Mouse (Mus musculus): ENCODE data around the gene Cdca4. TPM values are rescaled to one million over a fixed set of nuclear protein-coding genes. Genes with fewer than 3 reads are reported as not detected.
A peak's percentile ranks its signal among the peaks of the same experiment; 100 is the strongest.
"Not testable (repeated sequence)": the region's sequence is repeated elsewhere in the genome, so short reads cannot be mapped to it uniquely, and the experiment has no call there.

Gene Cdca4
- total RNA-seq, 2 experiments from 2014 or later: 13.7 to 16.6 TPM

DNA sequence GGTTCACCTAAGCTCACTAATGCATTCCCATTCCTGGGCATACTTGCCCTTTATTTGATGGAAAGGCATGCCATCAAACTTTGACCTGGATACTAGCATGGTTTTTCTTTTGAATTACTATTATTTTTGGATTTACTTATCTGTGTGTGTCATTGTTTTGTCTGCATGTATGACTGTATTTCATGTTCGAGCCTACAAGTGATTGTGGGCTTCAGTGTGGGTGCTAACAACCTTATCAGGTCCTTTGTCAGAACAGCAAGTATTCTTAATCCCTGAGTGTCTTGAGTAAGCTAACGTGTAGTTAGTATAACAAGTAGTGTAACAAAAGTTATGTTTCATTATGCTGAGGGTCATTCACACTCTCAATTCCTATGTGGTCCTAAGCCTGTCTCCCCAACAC, 918 bp upstream of the Cdca4 start:
- intact Hi-C loops (cut with DNase I): no loop called here
- DNase-seq: no peak

DNA sequence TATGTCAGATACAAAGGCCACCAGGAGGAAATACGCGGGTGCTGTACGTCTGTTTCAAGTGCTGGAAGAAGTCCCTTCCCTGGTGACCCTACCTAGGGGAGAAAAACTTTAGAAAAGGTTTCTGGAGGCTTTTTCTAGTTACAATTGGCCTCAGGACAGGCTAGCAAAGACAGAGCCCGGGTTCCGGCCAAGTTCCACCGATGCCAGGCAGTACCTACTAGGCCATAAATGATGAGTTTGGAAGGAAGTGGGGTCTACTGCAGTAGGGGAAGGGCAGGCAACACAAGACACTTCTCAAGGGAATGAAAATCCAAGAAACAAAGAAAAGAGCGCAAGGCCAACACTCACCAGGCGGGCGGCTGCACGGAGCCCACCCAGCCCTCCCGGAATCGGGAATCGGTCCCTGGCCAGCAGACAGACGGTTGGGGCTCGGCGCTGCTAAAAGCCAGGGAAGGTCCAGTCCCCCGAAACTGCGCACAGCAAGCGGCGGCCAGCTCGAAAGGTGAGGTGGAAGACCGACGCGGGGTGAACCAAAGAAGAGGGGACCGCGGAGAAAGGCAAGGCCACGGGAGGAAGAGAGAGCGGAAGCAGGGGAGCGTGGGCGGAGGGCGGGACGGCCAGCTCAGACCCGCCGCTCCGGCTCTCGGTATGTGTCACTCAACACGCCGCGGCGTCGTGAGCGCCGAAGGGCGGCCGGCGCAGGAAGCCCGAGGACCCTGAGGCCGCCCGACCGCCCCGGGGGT, 551 bp downstream of the Cdca4 start:
- DNase-seq: no peak
- intact Hi-C loops (cut with DNase I): loop anchor here (2.0 kb wide), 1 partner anchor 18 kb away; no protein-coding TSS in a partner anchor

GRCm38 (mm10) chr12:112825901-112826300, 3.3 kb downstream of the Cdca4 start:
- intact Hi-C loops (cut with DNase I): no loop called here
- DNase-seq: no peak

GRCm38 (mm10) chr12:112823221-112823620, 6.0 kb downstream of the Cdca4 start:
- intact Hi-C loops (cut with DNase I): no loop called here

GRCm38 (mm10) chr12:112822676-112823075, 6.5 kb downstream of the Cdca4 start:
- DNase-seq: no peak
- intact Hi-C loops (cut with DNase I): no loop called here

More at GRCm38 (mm10) chr12:112823221-112823620, 6.0 kb downstream of the Cdca4 start:
- no peak for DNase-seq

GRCm38 (mm10) chr12:112821974-112822373, 7.2 kb downstream of the Cdca4 start:
- intact Hi-C loops (cut with DNase I): no loop called here
- DNase-seq: no peak

- intact Hi-C loops (cut with DNase I): no loop called here
- no peak for DNase-seq
These were observed 8.0 kb downstream of the Cdca4 start for GRCm38 (mm10) chr12:112821216-112821615.

- intact Hi-C loops (cut with DNase I): no loop called here
- no peak for DNase-seq
These were observed 8.7 kb downstream of the Cdca4 start for GRCm38 (mm10) chr12:112820401-112820999.

DNA sequence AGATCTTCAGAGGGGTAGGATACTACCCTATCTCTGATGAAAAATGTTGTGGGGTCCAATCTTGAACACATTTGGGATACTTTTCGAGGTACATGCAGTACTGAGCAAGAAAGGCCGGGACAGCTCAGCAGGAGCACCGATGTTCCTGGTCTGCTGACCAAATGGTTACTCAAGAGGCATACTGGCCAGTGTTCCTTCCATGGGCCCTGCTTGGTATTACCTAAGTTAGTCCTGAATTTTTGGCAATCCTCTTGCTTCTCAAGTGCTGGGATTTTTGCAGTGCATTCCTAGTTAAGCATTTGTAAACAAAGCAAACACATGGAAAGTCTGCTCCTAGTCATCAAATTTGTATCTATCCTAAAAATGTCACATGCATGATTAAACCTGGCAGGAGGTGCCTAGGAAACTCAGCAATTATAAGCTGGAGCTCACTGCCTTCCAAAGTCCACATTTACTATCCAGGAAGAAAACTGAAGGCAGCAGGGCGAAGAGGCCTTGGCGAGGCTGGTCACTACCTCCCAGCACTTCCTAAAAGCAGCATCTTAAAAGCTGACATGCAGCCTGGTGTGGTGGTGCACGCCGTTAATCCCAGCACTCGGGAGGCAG, 10.1 kb downstream of the Cdca4 start:
- DNase-seq: no peak
- intact Hi-C loops (cut with DNase I): no loop called here

DNA sequence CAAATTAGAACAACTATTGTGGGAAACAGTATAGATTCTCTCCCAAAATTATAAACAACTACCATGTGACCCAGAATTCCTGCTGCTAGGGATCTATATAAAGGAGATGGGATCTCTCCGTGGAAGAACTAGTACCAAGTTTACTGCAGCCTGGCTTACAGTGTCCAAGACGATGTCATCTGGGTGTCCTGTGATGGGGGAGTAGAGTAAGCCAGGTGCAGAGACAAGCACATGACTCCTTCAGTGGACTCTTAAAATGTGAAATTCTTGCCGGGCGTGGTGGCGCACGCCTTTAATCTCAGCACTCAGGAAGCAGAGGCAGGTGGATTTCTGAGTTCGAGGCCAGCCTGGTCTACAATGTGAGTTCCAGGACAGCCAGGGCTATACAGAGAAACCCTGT, 12.4 kb downstream of the Cdca4 start:
- intact Hi-C loops (cut with DNase I): loop anchor here (1.0 kb wide), 1 partner anchor 26 kb away; no protein-coding TSS in a partner anchor
- not testable (repeated sequence) for DNase-seq

DNA sequence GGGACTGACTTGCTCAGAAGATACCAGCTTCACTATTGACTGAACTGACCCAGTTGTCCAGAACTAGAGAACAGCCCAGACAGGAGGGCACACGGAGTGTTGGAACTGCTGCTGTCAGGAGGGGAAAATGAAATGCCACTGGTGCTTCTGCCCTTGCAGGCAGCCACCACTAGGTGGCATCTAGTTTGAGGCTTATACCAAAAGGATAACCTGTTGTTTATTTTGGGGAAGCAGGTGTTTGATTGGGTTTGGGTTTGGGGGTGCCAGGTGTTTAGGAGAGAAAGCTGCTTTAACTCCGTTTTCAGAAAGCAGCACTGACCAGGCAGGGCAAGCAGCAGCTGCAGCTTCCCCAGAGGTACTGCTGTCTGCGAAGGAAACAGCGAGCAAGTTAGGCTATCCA, 12.9 kb downstream of the Cdca4 start:
- DNase-seq: peak; percentile 65 to 69
- intact Hi-C loops (cut with DNase I): loop anchor here (1.0 kb wide), 1 partner anchor 27 kb away; no protein-coding TSS in a partner anchor

- intact Hi-C loops (cut with DNase I): no loop called here
- DNase-seq: no peak
These were observed 14.3 kb downstream of the Cdca4 start for GRCm38 (mm10) chr12:112814682-112815470.

DNA sequence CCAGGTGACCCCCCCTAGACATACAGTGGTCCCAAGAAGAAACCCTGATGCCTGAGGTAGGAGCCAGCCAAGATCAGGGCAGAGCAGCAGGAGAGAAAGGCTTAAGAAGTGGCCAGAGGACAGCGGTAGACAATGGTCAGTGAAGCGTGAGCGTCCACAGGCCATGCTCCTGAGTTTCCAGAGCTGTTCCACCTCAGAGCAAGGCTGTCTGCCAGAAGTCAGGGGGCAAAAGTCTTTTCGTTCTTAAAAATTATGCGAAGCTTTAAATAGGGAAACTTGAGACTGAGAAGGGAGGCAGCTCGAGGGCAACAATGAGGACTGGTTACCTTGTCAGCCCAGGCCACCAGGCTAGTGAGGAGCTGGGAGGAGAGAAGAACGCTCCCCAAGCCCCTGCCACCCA, 15.9 kb downstream of the Cdca4 start:
- intact Hi-C loops (cut with DNase I): no loop called here
- no peak for DNase-seq

GRCm38 (mm10) chr12:112810092-112810885, 18.9 kb downstream of the Cdca4 start:
- intact Hi-C loops (cut with DNase I): loop anchor here (2.0 kb wide), 1 partner anchor 19 kb away; the partner anchor contains the start of gene Cdca4
- DNase-seq: no peak

GRCm38 (mm10) chr12:112809641-112810040, 19.6 kb downstream of the Cdca4 start:
- intact Hi-C loops (cut with DNase I): loop anchor here (2.0 kb wide), 1 partner anchor 19 kb away; the partner anchor contains the start of gene Cdca4
- no peak for DNase-seq

- DNase-seq: peak; percentile 93 to 94
- intact Hi-C loops (cut with DNase I): no loop called here
These were observed 20.4 kb downstream of the Cdca4 start, which contains the start of gene Clba1 for GRCm38 (mm10) chr12:112808587-112809364. TSS of gene Clba1 (plus strand) at chr12:112808937.

DNA sequence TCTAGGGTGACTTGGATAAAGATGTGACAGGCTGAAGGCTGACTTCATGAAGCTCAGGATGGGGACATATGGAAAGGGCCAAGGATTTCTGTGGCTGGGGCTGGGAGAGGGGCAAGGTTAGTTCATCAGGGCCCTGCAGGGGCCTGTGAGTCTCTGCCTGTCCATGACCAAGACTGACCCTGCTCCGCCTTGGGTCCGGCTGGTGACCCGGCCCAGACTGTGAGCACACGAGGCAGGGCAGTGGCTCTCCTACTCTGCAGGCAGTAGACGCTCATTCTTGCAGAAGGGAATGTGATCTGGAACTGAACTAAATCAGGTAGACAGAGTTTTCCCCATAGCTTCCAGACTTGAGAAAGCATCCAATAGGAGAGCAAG, 21.0 kb downstream of the Cdca4 start:
- intact Hi-C loops (cut with DNase I): no loop called here
- DNase-seq: no peak

DNA sequence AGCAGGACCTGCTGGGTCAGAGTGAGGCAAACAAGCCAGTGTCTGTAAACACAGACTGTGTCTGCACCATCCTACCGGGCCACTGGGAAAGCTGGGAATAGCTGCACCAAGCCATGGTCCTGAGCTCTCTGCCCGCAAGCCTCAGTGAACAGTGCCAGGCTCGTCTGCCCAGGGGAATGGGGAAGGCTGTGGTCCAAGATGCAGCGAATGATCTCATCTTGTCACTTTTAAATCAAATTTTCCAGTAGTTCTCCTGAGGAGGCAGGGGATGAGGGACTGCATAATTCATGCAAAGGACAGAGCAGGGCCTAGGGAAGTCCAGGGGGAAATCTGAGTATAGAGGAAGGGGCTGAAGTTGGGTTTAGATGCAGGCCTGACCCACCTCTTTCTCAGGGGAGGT, 21.4 kb downstream of the Cdca4 start:
- DNase-seq: no peak
- intact Hi-C loops (cut with DNase I): no loop called here

GRCm38 (mm10) chr12:112806044-112806443, 23.2 kb downstream of the Cdca4 start:
- intact Hi-C loops (cut with DNase I): no loop called here

More at GRCm38 (mm10) chr12:112806044-112806443, 23.2 kb downstream of the Cdca4 start:
- no peak for DNase-seq

Data from heart, postnatal 10 days (tissue).